Mouse (Mus musculus): Measurements from ENCODE around the gene Lgi4. TPM values are rescaled to one million over a fixed set of nuclear protein-coding genes. Genes with fewer than 3 reads are reported as not detected.

The Lgi4 gene
- polyA plus RNA-seq, 1 experiment from 2014 or later = 2.4 TPM

DNA sequence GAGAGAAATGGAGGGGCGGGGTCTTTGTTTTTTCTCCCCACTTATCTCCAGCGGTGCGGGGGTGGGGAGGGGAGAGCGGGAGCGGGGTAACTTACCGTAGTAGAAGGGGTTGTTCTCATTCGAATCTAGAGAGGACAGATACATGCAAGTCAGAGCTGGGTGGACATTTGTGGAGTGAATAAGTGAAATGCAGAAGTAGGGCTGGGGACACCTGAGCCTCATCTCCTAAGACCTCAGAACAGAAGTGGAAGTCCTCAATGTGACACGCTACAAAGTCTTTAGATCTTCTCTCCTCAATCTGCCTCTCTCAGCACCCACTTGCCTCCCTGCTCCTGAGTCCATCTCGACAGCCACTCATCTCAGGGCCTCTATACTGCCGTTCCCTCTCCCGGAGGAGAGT is 23.9 kb upstream of the Lgi4 start:
- WGBS = 76% methylated on average over 11 of the region's 11 CpGs
- H3K36me3 ChIP-seq (ENCODE audit: control insufficient read depth, insufficient read depth, low read length) = no peaks in the 10 kb centered on the region
- no peak overlapping the region for H3K9ac ChIP-seq (ENCODE audit: low read length)
- no peaks in the 10 kb centered on the region for H3K9me3 ChIP-seq (ENCODE audit: control insufficient read depth, low read length)
- H3K27ac ChIP-seq (ENCODE audit: low read depth) = no peak overlapping the region
- no peak overlapping the region for H3K4me3 ChIP-seq (ENCODE audit: low read depth, low read length)
- no peaks in the 10 kb centered on the region for H3K27me3 ChIP-seq (replicated peaks; ENCODE audit: control insufficient read depth, insufficient read depth, low read length)
- DNase-seq (ENCODE audit: low spot score) (no peak), ATAC-seq (replicated peaks; ENCODE audit: low FRiP score, low TSS enrichment, low read depth) (no peak)
- H3K4me2 ChIP-seq (ENCODE audit: low read length) = no peak overlapping the region
- no peaks in the 10 kb centered on the region for H3K4me1 ChIP-seq (replicated peaks; ENCODE audit: control insufficient read depth, insufficient read depth, low read length)

DNA sequence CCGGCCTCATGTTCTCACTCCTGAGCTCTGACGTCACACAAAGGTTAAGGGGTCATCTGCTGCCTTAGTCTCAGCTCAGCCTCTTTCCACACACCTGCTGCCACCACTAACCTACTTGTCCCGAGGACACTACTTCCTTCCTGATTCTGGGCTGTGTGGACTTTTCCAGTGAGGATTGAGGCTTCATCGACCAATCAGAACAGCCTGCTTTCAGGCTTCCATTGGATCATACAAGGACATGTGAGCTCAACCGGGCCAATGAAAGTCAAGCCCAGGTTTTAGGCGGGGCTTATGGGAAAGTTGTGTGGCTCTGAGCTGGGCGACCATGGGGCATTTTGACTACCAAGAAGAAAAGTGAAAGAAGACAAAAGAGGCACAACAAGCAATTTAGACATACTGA is 22.2 kb upstream of the Lgi4 start:
- DNase-seq (ENCODE audit: low spot score) (no peak), ATAC-seq (replicated peaks; ENCODE audit: low FRiP score, low TSS enrichment, low read depth) (no peak)
- H3K4me2 ChIP-seq (ENCODE audit: low read length) = no peak overlapping the region
- H3K4me3 ChIP-seq (ENCODE audit: low read depth, low read length) = no peak overlapping the region
- H3K9ac ChIP-seq (ENCODE audit: low read length) = no peak overlapping the region
- H3K27me3 ChIP-seq (replicated peaks; ENCODE audit: control insufficient read depth, insufficient read depth, low read length) = peaks cover 4% of the 10 kb centered on the region
- 0 out of 2 replicates have a peak, but pooled peaks cover 4% of the 10 kb centered on the region for H3K4me1 ChIP-seq (replicated peaks; ENCODE audit: control insufficient read depth, insufficient read depth, low read length)
- H3K27ac ChIP-seq (ENCODE audit: low read depth) = no peak overlapping the region
- 86% methylated on average over 7 of the region's 7 CpGs for WGBS
- H3K36me3 ChIP-seq (ENCODE audit: control insufficient read depth, insufficient read depth, low read length) = no peaks in the 10 kb centered on the region
- no peaks in the 10 kb centered on the region for H3K9me3 ChIP-seq (ENCODE audit: control insufficient read depth, low read length)

DNA sequence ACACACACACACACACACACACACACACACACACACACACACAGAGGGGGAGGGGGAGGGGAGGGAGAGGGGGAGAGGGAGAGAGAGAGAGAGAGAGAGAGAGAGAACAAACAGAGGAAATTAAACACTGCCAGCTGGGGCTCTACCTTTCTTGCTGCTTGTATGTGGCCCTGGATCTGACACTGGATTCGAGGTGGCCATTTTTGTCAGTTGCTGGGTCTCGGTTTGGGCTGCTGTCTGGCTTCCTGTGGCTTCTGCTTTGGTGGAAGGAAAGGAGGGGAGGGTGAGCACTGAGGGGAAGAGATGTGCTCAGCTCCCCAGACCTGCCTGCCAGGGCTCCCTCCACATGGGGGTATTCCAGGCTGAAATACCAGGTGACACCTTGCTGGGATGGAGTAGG is 21.5 kb upstream of the Lgi4 start:
- no peak overlapping the region for H3K4me3 ChIP-seq (ENCODE audit: low read depth, low read length)
- no peak overlapping the region for H3K4me2 ChIP-seq (ENCODE audit: low read length)
- H3K36me3 ChIP-seq (ENCODE audit: control insufficient read depth, insufficient read depth, low read length) = no peaks in the 10 kb centered on the region
- no peaks in the 10 kb centered on the region for H3K9me3 ChIP-seq (ENCODE audit: control insufficient read depth, low read length)
- no peak overlapping the region for H3K9ac ChIP-seq (ENCODE audit: low read length)
- no peak for DNase-seq (ENCODE audit: low spot score)
- H3K27me3 ChIP-seq (replicated peaks; ENCODE audit: control insufficient read depth, insufficient read depth, low read length) = peaks cover 8% of the 10 kb centered on the region
- 0 out of 2 replicates have a peak, but pooled peaks cover 7% of the 10 kb centered on the region for H3K4me1 ChIP-seq (replicated peaks; ENCODE audit: control insufficient read depth, insufficient read depth, low read length)
- H3K27ac ChIP-seq (ENCODE audit: low read depth) = no peak overlapping the region
- ATAC-seq (replicated peaks; ENCODE audit: low FRiP score, low TSS enrichment, low read depth) = no peak
- WGBS = 60% methylated on average over 2 of the region's 2 CpGs

DNA sequence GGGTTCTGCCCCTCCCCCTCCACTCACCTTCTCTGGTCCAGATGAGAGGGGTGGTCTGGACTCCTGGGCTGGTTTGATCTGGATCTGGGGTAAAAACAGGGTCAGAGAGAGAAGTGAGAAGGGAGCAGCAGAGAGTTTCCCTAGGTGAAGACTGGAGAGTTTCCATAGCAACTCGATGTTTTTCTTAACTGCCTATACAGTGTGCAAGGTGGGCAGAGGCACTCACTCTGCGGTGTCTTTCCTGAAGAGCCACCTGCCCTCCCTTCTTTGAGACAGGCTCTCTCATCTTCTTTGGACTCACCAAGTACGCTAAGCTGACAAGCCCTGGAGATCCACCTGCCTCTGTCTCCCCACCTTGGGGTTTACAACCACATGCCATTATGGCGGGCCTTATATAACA is 20.1 kb upstream of the Lgi4 start:
- no peak for ATAC-seq (replicated peaks; ENCODE audit: low FRiP score, low TSS enrichment, low read depth)
- 81% methylated on average over 4 of the region's 4 CpGs for WGBS
- peaks cover 16% of the 10 kb centered on the region for H3K27me3 ChIP-seq (replicated peaks; ENCODE audit: control insufficient read depth, insufficient read depth, low read length)
- no peaks in the 10 kb centered on the region for H3K36me3 ChIP-seq (ENCODE audit: control insufficient read depth, insufficient read depth, low read length)
- H3K9ac ChIP-seq (ENCODE audit: low read length) = no peak overlapping the region
- no peaks in the 10 kb centered on the region for H3K9me3 ChIP-seq (ENCODE audit: control insufficient read depth, low read length)
- 0 out of 2 replicates have a peak, but pooled peaks cover 7% of the 10 kb centered on the region for H3K4me1 ChIP-seq (replicated peaks; ENCODE audit: control insufficient read depth, insufficient read depth, low read length)
- no peak overlapping the region for H3K27ac ChIP-seq (ENCODE audit: low read depth)
- H3K4me2 ChIP-seq (ENCODE audit: low read length) = no peak overlapping the region
- DNase-seq (ENCODE audit: low spot score) = no peak
- H3K4me3 ChIP-seq (ENCODE audit: low read depth, low read length) = no peak overlapping the region

DNA sequence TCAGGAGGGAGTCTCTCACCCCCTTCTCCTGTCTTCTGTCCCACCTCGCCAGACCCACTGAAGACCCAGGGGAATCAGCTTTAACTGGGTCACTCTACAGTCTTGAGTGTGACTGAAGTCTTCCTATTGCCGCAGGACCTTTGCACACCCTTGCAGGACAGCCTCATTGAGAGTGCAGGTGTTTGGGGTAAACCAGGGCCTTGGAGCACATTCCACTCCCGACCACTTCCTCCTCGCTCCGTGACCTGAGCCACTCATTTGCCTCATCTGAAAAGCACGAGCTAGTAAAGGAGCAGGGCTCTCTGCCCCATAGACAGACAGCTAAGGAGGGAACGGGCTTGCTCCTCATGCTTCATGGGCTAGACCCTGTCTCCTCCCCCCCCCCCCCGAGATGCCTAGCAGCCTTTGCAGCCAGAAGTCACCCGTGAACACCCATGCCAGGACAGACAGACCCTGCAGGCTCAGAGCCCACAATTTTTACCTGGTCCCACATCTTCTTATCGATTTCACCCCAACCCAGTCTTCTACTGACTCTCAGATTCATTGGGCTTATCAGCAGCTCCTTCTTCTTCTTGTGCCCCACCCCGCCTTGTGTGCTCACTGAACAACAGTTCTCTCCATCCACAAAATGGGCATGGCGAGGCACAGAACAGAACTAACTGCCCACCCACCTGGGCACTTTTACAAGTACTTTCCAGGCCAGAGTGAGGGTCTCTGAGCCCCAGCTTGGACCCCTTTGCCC is 18.7 kb upstream of the Lgi4 start:
- no peak overlapping the region for H3K4me2 ChIP-seq (ENCODE audit: low read length)
- no peak for DNase-seq (ENCODE audit: low spot score)
- no peaks in the 10 kb centered on the region for H3K36me3 ChIP-seq (ENCODE audit: control insufficient read depth, insufficient read depth, low read length)
- H3K4me3 ChIP-seq (ENCODE audit: low read depth, low read length) = no peak overlapping the region
- H3K27ac ChIP-seq (ENCODE audit: low read depth) = no peak overlapping the region
- H3K4me1 ChIP-seq (replicated peaks; ENCODE audit: control insufficient read depth, insufficient read depth, low read length) = 0 out of 2 replicates have a peak, but pooled peaks cover 7% of the 10 kb centered on the region
- H3K27me3 ChIP-seq (replicated peaks; ENCODE audit: control insufficient read depth, insufficient read depth, low read length) = peaks cover 25% of the 10 kb centered on the region
- no peak for ATAC-seq (replicated peaks; ENCODE audit: low FRiP score, low TSS enrichment, low read depth)
- no peaks in the 10 kb centered on the region for H3K9me3 ChIP-seq (ENCODE audit: control insufficient read depth, low read length)
- H3K9ac ChIP-seq (ENCODE audit: low read length) = no peak overlapping the region
- 73% methylated on average over 12 of the region's 12 CpGs for WGBS

DNA sequence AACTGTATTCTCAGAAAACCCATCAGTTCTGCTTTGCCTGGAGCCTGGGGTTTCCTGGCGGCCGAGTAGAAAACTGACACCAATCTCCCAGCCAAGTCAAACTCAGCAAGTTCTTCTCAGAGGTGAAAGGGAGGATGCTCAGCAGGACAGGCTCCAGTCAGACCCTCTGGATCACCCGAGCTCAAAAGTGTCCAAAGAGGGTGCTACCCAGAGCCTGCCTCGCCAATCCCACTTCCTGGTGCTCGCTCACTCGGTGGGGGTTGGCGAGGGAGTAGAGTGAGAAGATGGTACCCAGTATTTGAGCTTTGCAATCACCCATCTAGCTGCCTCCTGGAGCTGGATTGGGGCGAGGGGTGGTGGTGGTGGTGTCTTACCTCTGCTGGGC is 18.1 kb upstream of the Lgi4 start:
- Histone ChIP-seq H3K9me3 (ENCODE audit: control insufficient read depth, low read length) (no peaks in the 10 kb centered on the region), H3K27ac (ENCODE audit: low read depth) (no peak overlapping the region), H3K4me3 (ENCODE audit: low read depth, low read length) (no peak overlapping the region), H3K36me3 (ENCODE audit: control insufficient read depth, insufficient read depth, low read length) (no peaks in the 10 kb centered on the region), H3K4me1 (replicated peaks; ENCODE audit: control insufficient read depth, insufficient read depth, low read length) (0 out of 2 replicates have a peak, but pooled peaks cover 7% of the 10 kb centered on the region), H3K27me3 (replicated peaks; ENCODE audit: control insufficient read depth, insufficient read depth, low read length) (peaks cover 25% of the 10 kb centered on the region), H3K9ac (ENCODE audit: low read length) (no peak overlapping the region), H3K4me2 (ENCODE audit: low read length) (no peak overlapping the region)
- DNase-seq (ENCODE audit: low spot score) (no peak), ATAC-seq (replicated peaks; ENCODE audit: low FRiP score, low TSS enrichment, low read depth) (no peak)
- 39% methylated on average over 8 of the region's 8 CpGs for WGBS

DNA sequence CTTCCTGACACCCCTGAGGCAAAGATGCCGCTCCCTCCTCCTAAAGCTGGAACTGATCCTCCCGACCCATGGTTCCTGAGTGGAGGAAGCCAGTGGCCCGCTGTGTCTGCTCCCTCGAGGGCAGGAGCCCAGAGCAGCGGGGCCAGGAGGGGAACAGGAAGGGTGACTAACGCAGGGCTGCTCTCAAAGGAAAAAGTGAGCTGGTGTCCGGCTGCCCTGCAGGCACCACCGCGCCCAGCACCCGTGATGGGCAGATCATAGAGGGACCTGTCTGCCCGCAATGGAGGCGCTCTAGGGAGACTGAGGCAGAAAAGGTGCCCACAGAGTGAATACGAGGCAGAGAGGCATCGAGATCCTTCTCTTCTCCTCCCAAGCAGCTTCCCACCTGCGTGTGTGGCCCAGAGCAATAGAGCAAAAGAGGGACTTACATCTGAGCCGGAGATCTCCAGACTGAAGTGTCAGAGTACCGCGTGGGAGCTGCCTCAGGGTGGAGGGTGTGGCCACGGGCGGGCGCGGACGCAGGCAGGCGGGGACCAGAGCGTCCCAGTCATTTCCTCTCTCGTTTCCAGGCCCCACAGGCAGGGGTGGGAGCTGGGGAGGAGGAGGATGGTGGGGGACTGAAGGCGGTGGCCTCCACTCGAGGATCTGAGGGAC is 17.4 kb upstream of the Lgi4 start:
- H3K9ac ChIP-seq (ENCODE audit: low read length) = 0 out of 2 replicates have a peak overlapping the region, but pooled peaks have one; percentile 14
- H3K27me3 ChIP-seq (replicated peaks; ENCODE audit: control insufficient read depth, insufficient read depth, low read length) = peaks cover 25% of the 10 kb centered on the region
- H3K4me2 ChIP-seq (ENCODE audit: low read length) = peak overlapping the region; percentile 47
- 0 out of 2 replicates have a peak, but pooled peaks cover 7% of the 10 kb centered on the region for H3K4me1 ChIP-seq (replicated peaks; ENCODE audit: control insufficient read depth, insufficient read depth, low read length)
- WGBS = 3% methylated on average over 28 of the region's 28 CpGs
- DNase-seq (ENCODE audit: low spot score) = no peak
- H3K4me3 ChIP-seq (ENCODE audit: low read depth, low read length) = peak overlapping the region; percentile 30
- no peak overlapping the region for H3K27ac ChIP-seq (ENCODE audit: low read depth)
- H3K36me3 ChIP-seq (ENCODE audit: control insufficient read depth, insufficient read depth, low read length) = no peaks in the 10 kb centered on the region
- ATAC-seq (replicated peaks; ENCODE audit: low FRiP score, low TSS enrichment, low read depth) = 0 out of 2 replicates have a peak, but pooled peaks have one; percentile 34
- H3K9me3 ChIP-seq (ENCODE audit: control insufficient read depth, low read length) = no peaks in the 10 kb centered on the region

DNA sequence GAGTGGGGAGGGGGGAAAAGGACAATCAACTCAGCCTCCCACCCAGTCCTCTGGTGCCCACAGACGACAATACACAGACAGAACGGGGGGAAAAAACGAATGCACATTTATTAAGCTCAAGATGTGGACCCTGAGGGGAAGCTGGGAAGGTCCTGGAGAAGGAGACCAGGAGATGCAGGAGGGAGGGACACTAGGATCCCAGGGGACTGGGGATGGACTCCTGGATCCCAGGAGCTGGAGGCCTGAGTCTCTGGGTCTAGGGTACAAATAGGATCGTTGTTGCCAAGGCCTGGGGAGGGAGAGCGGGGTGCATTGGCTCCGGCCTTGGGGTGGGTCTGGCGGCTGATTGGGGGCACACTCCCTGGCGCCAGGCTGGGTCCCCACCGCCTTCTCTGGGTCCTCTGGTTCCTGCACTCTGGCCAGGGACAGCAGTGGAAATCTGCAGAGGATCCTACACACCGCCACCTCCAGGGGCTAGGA is 16.7 kb upstream of the Lgi4 start, which contains the start of gene Fxyd5:
TSS of gene Fxyd5 (minus strand) at position 51 of the 480 bp plus-strand sequence.
- H3K36me3 ChIP-seq (ENCODE audit: control insufficient read depth, insufficient read depth, low read length) = no peaks in the 10 kb centered on the region
- peak within 1 kb of the TSS; percentile 47 for H3K4me2 ChIP-seq (ENCODE audit: low read length)
- peaks cover 25% of the 10 kb centered on the region for H3K27me3 ChIP-seq (replicated peaks; ENCODE audit: control insufficient read depth, insufficient read depth, low read length)
- ATAC-seq (replicated peaks; ENCODE audit: low FRiP score, low TSS enrichment, low read depth) = no peak
- H3K4me1 ChIP-seq (replicated peaks; ENCODE audit: control insufficient read depth, insufficient read depth, low read length) = 0 out of 2 replicates have a peak, but pooled peaks cover 7% of the 10 kb centered on the region
- H3K9me3 ChIP-seq (ENCODE audit: control insufficient read depth, low read length) = no peaks in the 10 kb centered on the region
- H3K27ac ChIP-seq (ENCODE audit: low read depth) = no peak within 1 kb of the TSS
- 0 out of 2 replicates have a peak within 1 kb of the TSS, but pooled peaks have one; percentile 14 for H3K9ac ChIP-seq (ENCODE audit: low read length)
- 31% methylated on average over 10 of the region's 10 CpGs for WGBS
- peak within 1 kb of the TSS; percentile 30 for H3K4me3 ChIP-seq (ENCODE audit: low read depth, low read length)
- no peak for DNase-seq (ENCODE audit: low spot score)
